Mouse (Mus musculus): Measurements from ENCODE around the gene Bbs10. TPM values are rescaled to one million over a fixed set of nuclear protein-coding genes. Genes with fewer than 3 reads are reported as not detected.

Gene Bbs10
- polyA plus RNA-seq, 1 experiment from 2014 or later: 5.1 TPM

DNA sequence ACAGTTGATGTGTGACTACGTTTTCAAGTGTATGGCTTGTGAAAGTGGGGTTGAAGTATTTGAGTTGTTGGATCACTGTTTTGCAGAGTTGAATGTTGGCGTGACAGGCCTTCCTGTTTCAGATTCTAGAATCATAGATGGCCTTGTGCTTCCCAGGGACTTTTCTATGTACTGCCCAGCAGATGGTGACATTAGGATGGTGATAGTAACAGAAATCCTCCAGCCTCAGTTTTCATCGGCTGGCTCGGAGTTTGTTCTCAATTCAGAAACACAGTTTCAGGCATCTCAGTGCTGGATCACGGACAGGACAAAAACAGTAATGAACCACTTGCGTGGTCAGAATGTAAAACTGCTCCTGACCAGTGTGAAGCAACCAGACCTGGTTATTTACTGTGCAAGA lies 1.1 kb downstream of the Bbs10 start:
- H3K9ac ChIP-seq: no peak overlapping the region
- peaks cover 15% of the 10 kb centered on the region for H3K4me1 ChIP-seq (replicated peaks)
- H3K9me3 ChIP-seq: no peaks in the 10 kb centered on the region
- no peaks in the 10 kb centered on the region for H3K36me3 ChIP-seq
- ATAC-seq (ENCODE audit: low FRiP score, low read depth): no peak
- no peak overlapping the region for H3K27ac ChIP-seq (replicated peaks)
- no peak overlapping the region for H3K4me3 ChIP-seq
- H3K27me3 ChIP-seq: no peaks in the 10 kb centered on the region
- H3K4me2 ChIP-seq: no peak overlapping the region; the same call in 1 of the 2 replicates
- WGBS: 85% methylated on average over 6 of the region's 6 CpGs

DNA sequence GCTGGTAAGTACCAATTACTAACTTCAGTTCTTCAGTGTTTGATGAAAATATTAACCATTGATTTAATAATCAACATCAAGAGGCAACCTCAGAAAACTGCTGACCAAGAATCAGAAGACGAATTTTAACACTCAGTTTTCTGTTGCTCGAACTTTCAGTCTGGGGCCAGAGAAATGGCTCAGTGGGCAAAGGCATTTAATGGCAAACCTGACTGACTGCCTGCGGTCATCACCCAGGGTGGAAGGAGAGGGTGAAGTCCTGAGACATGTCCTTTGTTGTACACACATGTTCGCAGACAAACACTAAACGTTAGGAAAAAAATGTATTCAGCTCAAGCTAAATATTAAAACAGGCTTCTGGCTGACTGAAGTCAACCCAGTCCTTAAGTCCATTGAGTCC lies 2.6 kb downstream of the Bbs10 start:
- Histone ChIP-seq H3K9ac (no peak overlapping the region), H3K27ac (replicated peaks) (no peak overlapping the region), H3K4me3 (no peak overlapping the region), H3K4me2 (no peak overlapping the region), H3K9me3 (no peaks in the 10 kb centered on the region), H3K27me3 (no peaks in the 10 kb centered on the region), H3K36me3 (no peaks in the 10 kb centered on the region), H3K4me1 (replicated peaks) (peaks cover 15% of the 10 kb centered on the region)
- WGBS: 98% methylated on average over 5 of the region's 5 CpGs
- no peak for ATAC-seq (ENCODE audit: low FRiP score, low read depth)

DNA sequence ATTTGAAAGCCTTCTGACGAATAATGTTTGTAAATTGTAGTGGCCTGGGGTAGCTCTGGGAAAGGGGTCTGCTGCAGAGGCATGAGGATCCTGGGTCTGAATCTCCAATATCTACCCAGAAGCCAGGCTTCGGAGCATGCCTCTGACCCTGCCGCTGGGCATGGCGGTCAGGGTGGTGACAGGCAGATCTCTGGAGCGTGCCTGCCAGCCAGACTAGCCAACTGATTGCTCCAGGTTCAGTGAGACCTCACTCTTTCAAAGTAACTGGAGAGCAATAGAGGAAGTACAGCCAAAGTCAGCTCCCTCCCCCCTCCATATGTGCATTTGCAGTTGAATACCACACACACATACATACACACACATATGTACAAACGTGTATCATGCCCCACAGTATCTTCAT lies 4.0 kb downstream of the Bbs10 start:
- no peaks in the 10 kb centered on the region for H3K36me3 ChIP-seq
- peaks cover 14% of the 10 kb centered on the region for H3K4me1 ChIP-seq (replicated peaks)
- no peak for ATAC-seq (ENCODE audit: low FRiP score, low read depth)
- H3K9ac ChIP-seq: no peak overlapping the region
- 95% methylated on average over 6 of the region's 6 CpGs for WGBS
- no peak overlapping the region for H3K4me2 ChIP-seq
- no peak overlapping the region for H3K4me3 ChIP-seq
- H3K9me3 ChIP-seq: no peaks in the 10 kb centered on the region
- H3K27ac ChIP-seq (replicated peaks): no peak overlapping the region
- H3K27me3 ChIP-seq: no peaks in the 10 kb centered on the region

DNA sequence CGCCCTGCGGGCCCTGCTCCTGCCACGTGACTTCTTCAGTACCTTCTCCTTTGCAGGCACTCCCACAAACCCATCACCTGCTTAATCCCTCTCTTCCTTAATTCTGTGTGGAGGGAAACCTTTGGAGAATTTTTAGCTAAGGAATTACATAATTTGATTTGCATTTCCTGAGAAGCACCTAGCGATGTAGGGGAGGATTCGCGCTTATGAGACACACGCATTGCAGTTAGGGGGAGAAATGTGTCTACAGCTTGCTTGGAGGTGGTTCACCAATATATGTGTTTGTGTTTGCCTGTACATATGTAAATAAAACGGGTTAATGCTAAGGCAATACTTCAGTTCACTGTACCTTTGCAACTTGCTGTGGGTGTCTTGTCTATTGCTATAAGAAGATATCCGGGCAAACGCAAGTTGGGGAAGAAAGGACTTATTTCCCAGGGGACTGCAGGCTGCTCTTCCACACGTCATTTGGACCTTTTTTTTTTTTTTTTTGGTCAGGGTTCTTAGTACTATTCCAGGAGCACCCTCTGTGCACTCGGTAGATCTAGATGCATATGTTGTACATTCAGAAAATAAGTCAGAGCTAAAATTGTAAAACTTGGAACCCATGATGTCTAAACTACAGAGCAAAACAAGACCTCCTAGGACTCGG lies 10.5 kb downstream of the Bbs10 start:
- WGBS: 91% methylated on average over 13 of the region's 13 CpGs
- Histone ChIP-seq H3K9ac (no peak overlapping the region), H3K36me3 (no peaks in the 10 kb centered on the region), H3K4me2 (no peak overlapping the region), H3K27me3 (no peaks in the 10 kb centered on the region), H3K4me1 (replicated peaks) (no peaks in the 10 kb centered on the region), H3K9me3 (no peaks in the 10 kb centered on the region), H3K4me3 (no peak overlapping the region), H3K27ac (replicated peaks) (no peak overlapping the region)
- no peak for ATAC-seq (ENCODE audit: low FRiP score, low read depth)

DNA sequence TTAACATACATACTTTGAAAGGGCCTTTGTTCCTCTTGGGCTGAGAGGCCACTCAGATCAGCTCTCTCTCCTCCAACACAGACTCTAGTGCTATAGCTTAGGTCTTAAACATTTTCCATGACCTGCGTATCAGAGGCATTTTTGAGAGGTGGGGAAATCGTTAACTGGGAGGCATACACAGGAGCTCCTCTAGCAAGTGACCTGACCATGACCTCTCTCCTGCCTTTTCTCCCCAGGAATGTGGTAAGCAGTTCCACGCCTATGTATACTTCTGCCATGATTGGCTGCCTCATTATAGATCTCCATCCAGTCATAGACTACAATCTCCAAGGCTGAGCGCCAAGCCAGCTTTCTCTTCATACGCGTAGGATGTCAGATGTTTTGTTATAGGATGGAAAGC lies 14.8 kb downstream of the Bbs10 start:
- WGBS: 83% methylated on average over 6 of the region's 6 CpGs
- ATAC-seq (ENCODE audit: low FRiP score, low read depth): no peak
- Histone ChIP-seq H3K4me1 (replicated peaks) (no peaks in the 10 kb centered on the region), H3K36me3 (no peaks in the 10 kb centered on the region), H3K9ac (no peak overlapping the region), H3K9me3 (no peaks in the 10 kb centered on the region), H3K27ac (replicated peaks) (no peak overlapping the region), H3K4me3 (no peak overlapping the region), H3K4me2 (no peak overlapping the region), H3K27me3 (no peaks in the 10 kb centered on the region)

DNA sequence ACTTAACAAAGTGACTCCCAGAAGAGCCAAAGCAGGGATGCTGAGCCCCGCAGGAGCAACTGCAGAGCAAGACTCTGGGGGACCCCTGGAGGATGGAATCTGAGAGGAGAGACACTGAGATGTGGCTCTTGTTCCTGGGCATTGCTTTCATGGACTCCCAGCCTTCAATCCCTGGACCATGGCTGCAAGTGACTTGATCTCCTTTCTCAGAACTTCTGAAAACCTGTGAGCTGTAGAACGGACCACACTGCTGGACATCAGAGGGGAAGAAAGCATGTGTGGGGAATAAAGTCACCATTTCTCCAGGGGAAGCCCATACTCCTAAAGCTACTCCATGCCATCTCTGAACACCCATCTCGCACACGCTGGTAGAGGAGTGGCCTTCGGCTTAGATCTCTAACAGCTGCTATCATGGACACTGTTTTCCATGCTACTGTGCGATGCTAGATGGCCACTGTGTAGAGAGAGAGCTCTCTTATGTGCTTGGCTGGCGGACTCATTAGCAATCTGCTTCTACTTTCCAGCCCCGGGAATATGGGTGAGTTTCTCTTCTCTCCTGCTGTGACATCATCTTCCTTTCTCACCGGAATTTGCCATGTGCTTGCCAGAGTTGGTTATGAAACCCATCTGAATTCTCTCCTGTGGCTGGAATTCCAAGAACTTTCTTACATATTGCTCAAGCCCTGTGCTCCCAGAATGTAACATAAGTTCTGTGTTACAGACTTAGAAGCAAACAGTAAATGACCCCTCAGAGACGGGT lies 16.3 kb downstream of the Bbs10 start:
- Histone ChIP-seq H3K4me3 (no peak overlapping the region), H3K9ac (no peak overlapping the region), H3K36me3 (no peaks in the 10 kb centered on the region), H3K4me1 (replicated peaks) (no peaks in the 10 kb centered on the region), H3K9me3 (no peaks in the 10 kb centered on the region), H3K4me2 (no peak overlapping the region), H3K27me3 (no peaks in the 10 kb centered on the region), H3K27ac (replicated peaks) (no peak overlapping the region)
- no peak for ATAC-seq (ENCODE audit: low FRiP score, low read depth)
- 84% methylated on average over 10 of the region's 10 CpGs for WGBS

DNA sequence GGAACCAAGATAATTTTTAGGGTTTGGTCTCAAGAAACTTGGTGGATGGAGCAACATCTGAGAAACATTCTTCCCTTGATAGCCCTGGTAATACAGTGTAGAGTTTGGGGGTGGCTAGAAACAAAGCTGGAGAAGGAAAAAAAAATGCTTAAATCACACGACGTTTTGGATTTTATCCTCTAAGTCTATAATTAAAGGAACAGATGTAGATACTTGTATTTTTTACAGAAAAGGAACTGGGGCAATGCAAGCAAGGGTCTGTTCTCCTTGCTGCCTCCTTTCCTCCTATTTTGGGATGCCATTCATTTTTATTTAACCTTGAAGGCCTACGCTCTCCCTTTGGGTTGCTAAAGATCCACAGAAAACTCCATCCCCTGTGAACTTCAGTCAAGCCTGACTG lies 17.5 kb downstream of the Bbs10 start:
- H3K4me3 ChIP-seq: no peak overlapping the region
- H3K36me3 ChIP-seq: no peaks in the 10 kb centered on the region
- WGBS: 93% methylated on average over 3 of the region's 3 CpGs
- no peaks in the 10 kb centered on the region for H3K27me3 ChIP-seq
- no peaks in the 10 kb centered on the region for H3K4me1 ChIP-seq (replicated peaks)
- no peak overlapping the region for H3K4me2 ChIP-seq
- no peak overlapping the region for H3K9ac ChIP-seq
- H3K27ac ChIP-seq (replicated peaks): no peak overlapping the region
- no peaks in the 10 kb centered on the region for H3K9me3 ChIP-seq
- ATAC-seq (ENCODE audit: low FRiP score, low read depth): no peak

DNA sequence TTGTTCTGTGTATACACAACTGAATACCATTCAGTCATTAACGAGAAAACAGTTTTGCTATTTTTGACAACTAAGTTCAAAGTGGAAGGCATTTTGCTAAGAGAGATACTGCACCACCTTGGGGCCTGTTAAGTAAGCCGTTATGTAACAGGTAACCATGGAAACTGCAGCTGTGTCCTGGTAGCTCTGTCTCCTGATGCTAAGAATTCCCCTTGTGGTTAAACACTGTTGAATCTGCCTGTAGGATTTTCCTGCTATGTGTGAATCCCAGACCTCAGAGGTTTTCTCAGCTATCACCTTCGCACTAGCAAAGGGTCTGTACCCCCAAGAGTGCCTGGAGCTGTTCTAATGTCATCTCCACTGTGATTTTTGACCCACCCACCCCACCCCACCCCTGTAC lies 19.5 kb downstream of the Bbs10 start:
- no peaks in the 10 kb centered on the region for H3K36me3 ChIP-seq
- 69% methylated on average over 3 of the region's 3 CpGs for WGBS
- ATAC-seq (ENCODE audit: low FRiP score, low read depth): 0 out of 2 replicates have a peak, but pooled peaks have one; percentile 54
- no peak overlapping the region for H3K27ac ChIP-seq (replicated peaks)
- H3K27me3 ChIP-seq: no peaks in the 10 kb centered on the region
- H3K4me1 ChIP-seq (replicated peaks): no peaks in the 10 kb centered on the region
- no peak overlapping the region for H3K4me2 ChIP-seq
- H3K9ac ChIP-seq: no peak overlapping the region
- H3K9me3 ChIP-seq: no peaks in the 10 kb centered on the region
- no peak overlapping the region for H3K4me3 ChIP-seq

DNA sequence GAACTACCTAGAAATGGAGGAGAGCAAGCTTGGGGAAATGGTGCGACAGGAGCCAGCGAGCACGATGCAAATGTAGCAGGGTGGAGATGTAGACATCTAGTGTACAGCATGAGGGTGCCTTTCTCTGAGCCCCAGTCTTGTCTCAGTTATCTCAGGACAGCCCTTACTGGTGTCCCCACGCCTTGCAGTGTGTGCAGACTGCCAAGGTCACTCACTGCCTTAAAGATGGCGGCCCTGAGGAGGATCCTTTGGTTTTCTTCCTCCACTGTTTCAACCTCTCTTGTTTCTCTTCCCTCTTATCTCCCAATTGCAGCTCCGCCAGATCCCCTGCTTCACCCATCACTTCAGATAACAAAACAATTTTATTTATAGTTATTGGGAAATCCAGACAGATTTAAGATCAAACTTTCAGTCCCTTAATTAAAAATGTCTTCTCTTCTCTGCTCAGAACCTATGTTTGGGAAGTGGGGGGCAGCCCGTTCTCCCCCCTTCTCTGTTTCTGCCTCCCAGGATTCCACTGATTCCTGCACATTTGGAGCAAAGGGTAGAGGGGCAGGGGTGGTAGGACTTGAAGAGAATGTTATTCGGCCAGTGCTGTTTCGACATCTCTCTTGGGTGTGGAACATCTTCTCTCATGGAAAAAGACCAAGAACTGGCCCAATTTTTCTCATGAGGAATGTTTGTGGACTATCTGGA lies 20.5 kb downstream of the Bbs10 start:
- no peaks in the 10 kb centered on the region for H3K4me1 ChIP-seq (replicated peaks)
- no peaks in the 10 kb centered on the region for H3K36me3 ChIP-seq
- no peak overlapping the region for H3K4me3 ChIP-seq
- H3K27ac ChIP-seq (replicated peaks): no peak overlapping the region
- no peaks in the 10 kb centered on the region for H3K27me3 ChIP-seq
- ATAC-seq (ENCODE audit: low FRiP score, low read depth): no peak
- H3K9ac ChIP-seq: no peak overlapping the region
- no peak overlapping the region for H3K4me2 ChIP-seq
- H3K9me3 ChIP-seq: no peaks in the 10 kb centered on the region
- 90% methylated on average over 9 of the region's 9 CpGs for WGBS

DNA sequence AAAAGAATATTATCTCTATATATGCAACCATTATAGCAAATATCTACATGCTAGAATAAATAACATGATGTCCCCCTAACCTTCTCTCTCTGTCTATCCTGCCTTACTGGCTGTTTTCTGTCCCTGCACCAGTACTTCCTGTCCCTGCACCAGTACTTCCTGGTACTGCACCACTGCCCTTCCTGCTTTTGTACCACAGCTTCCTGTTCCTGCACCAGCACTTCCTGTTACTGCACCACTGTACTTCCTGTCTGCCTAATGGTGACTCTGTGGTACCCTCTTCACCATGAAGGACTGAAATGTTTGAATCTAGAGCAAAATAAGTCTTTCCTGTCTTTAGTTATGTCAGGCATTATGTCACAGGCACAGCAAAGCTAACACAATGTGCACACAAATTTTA lies 22.1 kb downstream of the Bbs10 start:
- no peak overlapping the region for H3K4me3 ChIP-seq
- no peak overlapping the region for H3K9ac ChIP-seq
- no peaks in the 10 kb centered on the region for H3K27me3 ChIP-seq
- H3K9me3 ChIP-seq: no peaks in the 10 kb centered on the region
- no peak overlapping the region for H3K27ac ChIP-seq (replicated peaks)
- no peak overlapping the region for H3K4me2 ChIP-seq
- no peaks in the 10 kb centered on the region for H3K4me1 ChIP-seq (replicated peaks)
- no peaks in the 10 kb centered on the region for H3K36me3 ChIP-seq
- ATAC-seq (ENCODE audit: low FRiP score, low read depth): no peak

DNA sequence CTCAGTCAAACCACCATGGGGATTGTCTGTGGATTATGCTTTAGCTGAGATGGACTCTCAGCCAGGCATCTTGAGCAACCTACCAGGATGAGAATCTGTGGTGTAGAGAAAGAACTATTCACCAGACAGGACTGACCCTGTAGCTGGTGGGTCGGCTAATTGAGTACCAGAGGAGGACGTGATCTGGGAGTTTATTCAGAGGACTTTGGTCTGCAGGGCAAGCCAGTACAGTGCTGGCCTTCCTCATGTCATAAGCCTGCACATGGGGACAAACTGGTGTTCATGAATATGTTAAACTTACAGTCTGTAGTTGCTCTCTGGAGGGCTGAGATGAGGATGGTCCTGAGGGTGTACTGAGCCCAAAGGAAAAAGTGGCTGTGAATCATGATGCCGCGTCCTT lies 29.5 kb downstream of the Bbs10 start:
- Histone ChIP-seq H3K27me3 (no peaks in the 10 kb centered on the region), H3K4me1 (replicated peaks) (no peaks in the 10 kb centered on the region), H3K4me3 (no peak overlapping the region), H3K36me3 (no peaks in the 10 kb centered on the region), H3K9me3 (no peaks in the 10 kb centered on the region), H3K4me2 (no peak overlapping the region), H3K9ac (no peak overlapping the region), H3K27ac (replicated peaks) (no peak overlapping the region)
- WGBS: 84% methylated on average over 4 of the region's 4 CpGs
- ATAC-seq (ENCODE audit: low FRiP score, low read depth): no peak

DNA sequence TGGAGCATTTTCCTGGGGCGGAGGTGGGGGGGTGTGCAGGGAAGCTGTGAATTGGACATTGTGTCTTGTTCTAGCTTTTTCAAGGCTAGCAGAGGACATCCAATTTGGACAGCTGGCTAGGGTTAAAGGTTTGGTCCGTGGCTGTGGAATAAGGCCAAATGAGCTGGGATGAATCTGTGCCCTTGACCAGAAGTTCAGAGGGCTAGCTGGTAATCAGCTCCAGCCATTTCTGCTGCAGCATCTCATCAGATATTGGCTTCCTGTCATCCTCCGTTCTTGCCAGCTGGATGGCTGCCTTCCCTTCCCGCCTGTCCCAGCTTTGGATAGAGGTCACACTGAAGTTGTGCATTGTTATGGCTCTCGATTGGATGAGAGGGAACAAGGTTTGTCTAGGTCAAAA lies 30.8 kb downstream of the Bbs10 start:
- Histone ChIP-seq H3K36me3 (no peaks in the 10 kb centered on the region), H3K27ac (replicated peaks) (no peak overlapping the region), H3K27me3 (no peaks in the 10 kb centered on the region), H3K9ac (no peak overlapping the region), H3K9me3 (no peaks in the 10 kb centered on the region), H3K4me2 (no peak overlapping the region), H3K4me1 (replicated peaks) (no peaks in the 10 kb centered on the region), H3K4me3 (no peak overlapping the region)
- ATAC-seq (ENCODE audit: low FRiP score, low read depth): no peak
- 84% methylated on average over 5 of the region's 5 CpGs for WGBS
